Mouse (Mus musculus): ENCODE measurements around the gene Abcb6. TPM values are rescaled to one million over a fixed set of nuclear protein-coding genes. Genes with fewer than 3 reads are reported as not detected.

Gene Abcb6
- polyA plus RNA-seq (2017; shearing (Covaris generic)), result 4.2 TPM

GRCm38 (mm10) chr1:75180105-75180590 lies at the start of gene Abcb6:
Gene Abcb6, minus strand, starts transcription at chr1:75180392.

GRCm38 (mm10) chr1:75219531-75219930 lies 39.3 kb upstream of the Abcb6 start, which contains the start of gene Tuba4a:
Gene Tuba4a, minus strand, starts transcription at chr1:75219865.

GRCm38 (mm10) chr1:75210136-75211087 lies 30.2 kb upstream of the Abcb6 start, which contains the start of the genes Glb1l and Stk16:
Gene Glb1l, minus strand, starts transcription at chr1:75210813.
Gene Stk16, plus strand, starts transcription at chr1:75210838.

GRCm38 (mm10) chr1:75191622-75192402 lies 11.6 kb upstream of the Abcb6 start, which contains the start of the genes Ankzf1 and Atg9a:
Gene Ankzf1, plus strand, starts transcription at chr1:75192151.
Gene Atg9a, minus strand, starts transcription at chr1:75192196.

GRCm38 (mm10) chr1:75168472-75169464 lies 11.4 kb downstream of the Abcb6 start, which contains the start of gene Zfand2b:
Gene Zfand2b, plus strand, starts transcription at chr1:75168646.

GRCm38 (mm10) chr1:75142301-75143261 lies 37.6 kb downstream of the Abcb6 start, which contains the start of the genes Cnppd1 and Retreg2:
Gene Cnppd1, minus strand, starts transcription at chr1:75142711.
Gene Retreg2, plus strand, starts transcription at chr1:75142778.

GRCm38 (mm10) chr1:75133421-75134207 lies 46.6 kb downstream of the Abcb6 start, which contains the start of gene Slc23a3:
Gene Slc23a3, minus strand, starts transcription at chr1:75133890.

GRCm38 (mm10) chr1:75124346-75125321 lies 55.6 kb downstream of the Abcb6 start, which contains the start of gene Nhej1:
Gene Nhej1, minus strand, starts transcription at chr1:75125200.

Other genes starting within 250 kb of the Abcb6 start
- 0.09 TPM for gene Cfap65, start 244.8 kb downstream of the Abcb6 start, polyA plus RNA-seq (2017; shearing (Covaris generic))
- gene Ihh, start 228.7 kb downstream of the Abcb6 start, polyA plus RNA-seq (2017; shearing (Covaris generic)), result not detected
- gene Nhej1, start 55.2 kb downstream of the Abcb6 start, polyA plus RNA-seq (2017; shearing (Covaris generic)), result 9.5 TPM
- 0.35 TPM for gene Slc23a3, start 46.5 kb downstream of the Abcb6 start, polyA plus RNA-seq (2017; shearing (Covaris generic))
- 173 TPM for gene Cnppd1, start 37.7 kb downstream of the Abcb6 start, polyA plus RNA-seq (2017; shearing (Covaris generic))
- gene Retreg2, start 37.6 kb downstream of the Abcb6 start, polyA plus RNA-seq (2017; shearing (Covaris generic)), result 17.2 TPM
- gene Zfand2b, start 11.7 kb downstream of the Abcb6 start, polyA plus RNA-seq (2017; shearing (Covaris generic)), result 70.6 TPM
- gene Ankzf1, start 11.8 kb upstream of the Abcb6 start, polyA plus RNA-seq (2017; shearing (Covaris generic)), result 49.8 TPM
- 25.5 TPM for gene Atg9a, start 11.8 kb upstream of the Abcb6 start, polyA plus RNA-seq (2017; shearing (Covaris generic))
- gene Glb1l, start 30.4 kb upstream of the Abcb6 start, polyA plus RNA-seq (2017; shearing (Covaris generic)), result 14.3 TPM
- 115 TPM for gene Stk16, start 30.4 kb upstream of the Abcb6 start, polyA plus RNA-seq (2017; shearing (Covaris generic))
- gene Tuba4a, start 39.5 kb upstream of the Abcb6 start, polyA plus RNA-seq (2017; shearing (Covaris generic)), result 349 TPM
- not detected for gene A630095N17Rik, start 51.7 kb upstream of the Abcb6 start, polyA plus RNA-seq (2017; shearing (Covaris generic))
- 36.8 TPM for gene Dnajb2, start 56.0 kb upstream of the Abcb6 start, polyA plus RNA-seq (2017; shearing (Covaris generic))
- 0.15 TPM for gene Ptprn, start 84.1 kb upstream of the Abcb6 start, polyA plus RNA-seq (2017; shearing (Covaris generic))
- gene Resp18, start 98.0 kb upstream of the Abcb6 start, polyA plus RNA-seq (2017; shearing (Covaris generic)), result not detected
- 79.7 TPM for gene Dnpep, start 137.6 kb upstream of the Abcb6 start, polyA plus RNA-seq (2017; shearing (Covaris generic))
- gene Des, start 179.9 kb upstream of the Abcb6 start, polyA plus RNA-seq (2017; shearing (Covaris generic)), result 0.12 TPM
- 0.40 TPM for gene Speg, start 194.9 kb upstream of the Abcb6 start, polyA plus RNA-seq (2017; shearing (Covaris generic))

Data from activated CD4-positive, CD25-positive, alpha-beta regulatory T cell, adult 9 weeks (primary cell).